Mouse (Mus musculus) stomach, postnatal 0 days (tissue): ENCODE results near the gene Srbd1.

Experiments used
- CTCF ChIP-seq: IDR thresholded peaks from 2 replicates; pipeline ENCODE4 v1.5.1; 2016; ENCODE audit warnings: antibody characterized with exemption, low read depth, mild to moderate bottlenecking, moderate library complexity
- EP300 ChIP-seq: optimal IDR thresholded peaks from 2 replicates; pipeline ENCODE3; 2016; ENCODE audit warnings: antibody characterized with exemption

- TF ChIP-seq CTCF (no peak), EP300 (no peak)
These were observed 21.8 kb upstream of the Srbd1 start for GRCm38 (mm10) chr17:86166567-86167319.
